Mouse (Mus musculus) adipose tissue, adult 10 weeks (tissue): ENCODE results near the gene Gabrg1. TPM values are rescaled to one million over a fixed set of nuclear protein-coding genes. Genes with fewer than 3 reads are reported as not detected.

ENCODE experiments used
- polyA plus RNA-seq: library from polyadenylated mRNA; stranded (reverse); fragments of 350-450 nt; fragmentation: Illumina TruSeq; extraction: RNeasy Lipid Tissue Mini Kit (QIAGEN cat#74804); gene quantifications from one replicate; pipeline ENCODE4 v1.2.3, GENCODE M21; 2014; ENCODE audit warnings: low read depth, low replicate concordance

Gabrg1 gene
- not detected for polyA plus RNA-seq

DNA sequence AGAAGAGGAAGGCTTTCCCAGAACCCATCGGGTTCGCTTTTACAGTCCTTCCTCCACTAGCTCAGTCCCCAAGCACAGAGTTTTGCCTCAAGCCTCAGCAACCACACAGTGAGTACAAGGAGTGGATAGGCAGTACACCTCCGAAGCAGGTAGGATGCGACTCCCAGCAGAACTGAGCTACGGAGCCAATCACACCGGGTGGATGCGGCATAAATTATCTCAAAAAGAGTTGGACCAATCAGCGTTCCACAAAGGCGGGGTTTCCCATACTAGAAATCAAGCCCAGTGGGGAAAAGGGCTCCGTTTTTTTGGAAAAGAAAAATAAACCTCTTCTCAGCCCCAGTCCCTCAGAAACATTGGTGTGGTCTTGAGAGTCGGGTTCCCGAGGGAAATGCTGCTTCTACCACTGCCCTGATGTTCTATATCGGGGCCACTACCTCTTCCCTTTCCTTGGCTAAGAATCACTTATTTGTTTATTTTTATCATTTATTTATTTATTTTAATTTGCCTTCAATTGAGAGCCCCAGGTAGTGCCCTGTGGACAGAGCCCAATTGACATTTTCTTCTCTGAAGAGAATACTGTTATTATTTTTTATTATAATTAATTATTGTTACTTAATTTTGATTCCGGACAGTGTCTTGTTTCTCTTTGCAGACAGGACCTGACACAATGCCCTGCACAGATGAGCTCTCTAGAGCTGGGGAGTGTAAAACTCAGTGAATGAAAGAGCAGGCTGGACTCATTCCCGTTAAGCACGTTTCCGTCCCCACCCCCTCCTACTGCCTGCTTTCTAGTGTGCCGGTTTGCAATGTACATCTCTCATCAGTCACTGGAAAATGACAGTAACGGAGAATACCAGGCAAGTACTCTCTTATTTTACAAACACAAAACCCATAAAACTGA, at the start of gene Gabrg1:
Gene Gabrg1, minus strand, starts transcription at position 426 of the 904 bp plus-strand sequence.

